Mouse (Mus musculus): ENCODE measurements at regions not wholly inside any gene's neighbourhood (a gene's known extent, or its start where the extent isn't known, plus 50 kb on each side); places are given as distances from the start of the nearest gene placed in this dataset.

DNA sequence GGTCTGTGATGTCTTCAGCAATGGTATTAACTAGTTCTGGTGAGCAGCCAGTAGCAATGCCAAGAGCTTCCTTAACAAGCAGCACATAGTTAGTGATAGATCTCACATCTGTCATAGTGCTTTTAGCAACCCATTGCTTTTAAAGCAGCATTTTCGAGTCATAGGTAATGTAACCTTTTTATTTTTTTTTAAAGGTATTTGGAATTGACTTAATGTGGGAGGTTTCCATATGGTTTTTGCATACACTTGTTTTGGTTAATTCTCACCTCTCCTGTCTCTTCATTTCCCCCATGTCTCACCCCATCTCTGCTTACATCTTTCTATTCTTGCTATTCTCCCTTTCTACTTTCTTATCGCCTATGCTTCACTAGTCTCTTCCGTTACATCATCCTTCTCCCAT lies 1322.0 kb upstream of the A1bg start:
- TF ChIP-seq RCOR1 (IDR thresholded peaks at IDR 0.05; ENCODE audit: low read depth, low read length): no peak
- no peak for TF ChIP-seq NRF1 (IDR thresholded peaks at IDR 0.05; ENCODE audit: insufficient read depth, low read depth, low read length, poor library complexity, severe bottlenecking)
- no peak for TF ChIP-seq E2F4 (IDR thresholded peaks at IDR 0.05; ENCODE audit: borderline replicate concordance, low read depth, low read length)
- TF ChIP-seq TCF12 (IDR thresholded peaks at IDR 0.05; ENCODE audit: low read depth, low read length): no peak
- TF ChIP-seq CTCF (IDR thresholded peaks at IDR 0.05 in 2 of 3, conservative IDR thresholded peaks at IDR 0.05 in 1 of 3; ENCODE audit: control insufficient read depth in 1 of 3, insufficient read depth in 1 of 3, low read depth in 2 of 3, low read length in 3 of 3, poor library complexity in 1 of 3, severe bottlenecking in 1 of 3): no peak
- no peak for TF ChIP-seq JUND (IDR thresholded peaks at IDR 0.05; ENCODE audit: low read depth, low read length)
